Mouse (Mus musculus): ENCODE results near the gene Ceacam16. TPM values are rescaled to one million over a fixed set of nuclear protein-coding genes. Genes with fewer than 3 reads are reported as not detected.

The Ceacam16 gene
- total and polyA plus RNA-seq, 3 experiments = 0.12 to 0.18 TPM; not detected in 1

DNA sequence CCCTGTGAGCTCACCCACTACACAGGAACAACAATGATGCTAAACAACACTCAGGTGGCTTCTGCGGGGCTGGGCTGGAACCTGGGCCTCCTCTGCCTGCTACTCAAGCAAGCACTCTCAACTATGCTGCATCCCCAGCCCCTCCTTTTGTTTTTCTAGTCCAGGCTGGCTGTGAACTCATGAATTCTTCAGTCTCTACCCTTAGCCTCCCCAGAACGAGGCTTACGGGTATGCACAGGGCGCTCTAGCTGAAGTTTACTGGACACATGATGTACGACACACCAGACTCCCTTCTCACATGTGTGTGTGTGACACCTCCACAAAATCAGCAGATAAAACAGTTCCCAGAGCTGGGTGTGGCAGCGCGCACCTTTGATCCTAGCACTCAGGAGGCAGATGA is 42.2 kb downstream of the Ceacam16 start:
- DNase-seq (ENCODE audit: low read depth, low spot score) = no peak
- TF ChIP-seq TAL1 (IDR thresholded peaks at IDR 0.05; ENCODE audit: low read length) (no peak), EP300 (IDR thresholded peaks at IDR 0.05; ENCODE audit: low read depth in 1 of 2, low read length in 2 of 2) (no peak), ETS1 (IDR thresholded peaks at IDR 0.05; ENCODE audit: low read depth, low read length) (no peak), MAZ (IDR thresholded peaks at IDR 0.05; ENCODE audit: low read depth, low read length) (no peak), MEF2A (IDR thresholded peaks at IDR 0.05; ENCODE audit: extremely low read depth, insufficient replicate concordance, low read depth, low read length, poor library complexity, severe bottlenecking) (no peak), MAFK (IDR thresholded peaks at IDR 0.05; ENCODE audit: borderline replicate concordance, low read depth, low read length) (no peak), MYB (IDR thresholded peaks at IDR 0.05; ENCODE audit: low read depth, low read length) (no peak), ZNF384 (IDR thresholded peaks at IDR 0.05; ENCODE audit: low read depth, low read length) (no peak), RCOR1 (IDR thresholded peaks at IDR 0.05; ENCODE audit: low read depth, low read length) (no peak), CTCF (IDR thresholded peaks at IDR 0.05 in 2 of 3, conservative IDR thresholded peaks at IDR 0.05 in 1 of 3; ENCODE audit: control insufficient read depth in 1 of 3, insufficient read depth in 1 of 3, low read depth in 2 of 3, low read length in 3 of 3, poor library complexity in 1 of 3, severe bottlenecking in 1 of 3) (no peak), POLR2A (IDR thresholded peaks at IDR 0.05; ENCODE audit: control insufficient read depth in 1 of 2, insufficient read depth in 1 of 2, low read depth in 1 of 2, low read length in 2 of 2, poor library complexity in 1 of 2) (no peak), POLR2AphosphoS5 (IDR thresholded peaks at IDR 0.05; ENCODE audit: borderline replicate concordance, low read depth, low read length) (no peak), GATA1 (IDR thresholded peaks at IDR 0.05; ENCODE audit: low read depth, low read length) (no peak), NELFE (IDR thresholded peaks at IDR 0.05; ENCODE audit: low read depth, low read length) (no peak), TBP (IDR thresholded peaks at IDR 0.05; ENCODE audit: low read depth, low read length) (no peak), HCFC1 (IDR thresholded peaks at IDR 0.05; ENCODE audit: low read depth, low read length) (no peak)
- Histone ChIP-seq H3K9me3 (replicated peaks; ENCODE audit: insufficient read depth, low read length) (no peaks in the 10 kb centered on the region), H3K36me3 (ENCODE audit: control insufficient read depth in 1 of 2, insufficient read depth in 2 of 2, low read length in 2 of 2) (peaks cover 0 to 5% of the 10 kb centered on the region in 2 experiments; a peak in 2 of 4 replicates), H3K4me3 (ENCODE audit: control insufficient read depth in 1 of 2, insufficient read depth in 1 of 2, low read depth in 2 of 2, low read length in 2 of 2) (no peak overlapping the region), H3K9ac (ENCODE audit: control insufficient read depth, low read depth, low read length, poor library complexity, severe bottlenecking) (no peak overlapping the region), H3K27me3 (ENCODE audit: control insufficient read depth in 1 of 2, insufficient read depth in 2 of 2, low read length in 2 of 2) (no peaks in the 10 kb centered on the region), H3K79me2 (ENCODE audit: control insufficient read depth, insufficient read depth, low read length, poor library complexity) (no peaks in the 10 kb centered on the region; the same call in 1 of the 2 replicates), H3K27ac (ENCODE audit: control insufficient read depth, low read depth, low read length) (no peak overlapping the region), H3K4me1 (ENCODE audit: control insufficient read depth in 1 of 2, insufficient read depth in 2 of 2, low read length in 2 of 2) (peaks cover 11 to 26% of the 10 kb centered on the region in 2 experiments)

GRCm38 (mm10) chr7:19818440-19818839 is 42.7 kb downstream of the Ceacam16 start:
- no peak for DNase-seq (ENCODE audit: low read depth, low spot score)
- H3K4me1 ChIP-seq (ENCODE audit: control insufficient read depth in 1 of 2, insufficient read depth in 2 of 2, low read length in 2 of 2) = peaks cover 13 to 26% of the 10 kb centered on the region in 2 experiments
- H3K79me2 ChIP-seq (ENCODE audit: control insufficient read depth, insufficient read depth, low read length, poor library complexity) = no peaks in the 10 kb centered on the region; the same call in 1 of the 2 replicates
- H3K9me3 ChIP-seq (replicated peaks; ENCODE audit: insufficient read depth, low read length) = no peaks in the 10 kb centered on the region
- TF ChIP-seq NRF1 (IDR thresholded peaks at IDR 0.05; ENCODE audit: insufficient read depth, low read depth, low read length, poor library complexity, severe bottlenecking) (no peak), TCF12 (IDR thresholded peaks at IDR 0.05; ENCODE audit: low read depth, low read length) (no peak), EP300 (IDR thresholded peaks at IDR 0.05; ENCODE audit: low read depth in 1 of 2, low read length in 2 of 2) (no peak), CTCF (IDR thresholded peaks at IDR 0.05 in 2 of 3, conservative IDR thresholded peaks at IDR 0.05 in 1 of 3; ENCODE audit: control insufficient read depth in 1 of 3, insufficient read depth in 1 of 3, low read depth in 2 of 3, low read length in 3 of 3, poor library complexity in 1 of 3, severe bottlenecking in 1 of 3) (no peak), ZMIZ1 (IDR thresholded peaks at IDR 0.05; ENCODE audit: low read depth, low read length) (no peak), USF2 (IDR thresholded peaks at IDR 0.05; ENCODE audit: borderline replicate concordance in 1 of 2, insufficient read depth in 1 of 2, low read depth in 1 of 2, low read length in 2 of 2) (no peak), RCOR1 (IDR thresholded peaks at IDR 0.05; ENCODE audit: low read depth, low read length) (no peak), ZC3H11A (IDR thresholded peaks at IDR 0.05; ENCODE audit: low read depth, low read length) (no peak), TBP (IDR thresholded peaks at IDR 0.05; ENCODE audit: low read depth, low read length) (no peak), MAZ (IDR thresholded peaks at IDR 0.05; ENCODE audit: low read depth, low read length) (no peak), MAX (IDR thresholded peaks at IDR 0.05; ENCODE audit: low read length) (no peak), MYB (IDR thresholded peaks at IDR 0.05; ENCODE audit: low read depth, low read length) (no peak), GABPA (IDR thresholded peaks at IDR 0.05; ENCODE audit: low read depth, low read length) (no peak), GATA1 (IDR thresholded peaks at IDR 0.05; ENCODE audit: low read depth, low read length) (no peak)
- H3K9ac ChIP-seq (ENCODE audit: control insufficient read depth, low read depth, low read length, poor library complexity, severe bottlenecking) = no peak overlapping the region
- no peak overlapping the region for H3K4me3 ChIP-seq (ENCODE audit: control insufficient read depth in 1 of 2, insufficient read depth in 1 of 2, low read depth in 2 of 2, low read length in 2 of 2)
- no peak overlapping the region for H3K27ac ChIP-seq (ENCODE audit: control insufficient read depth, low read depth, low read length)
- H3K27me3 ChIP-seq (ENCODE audit: control insufficient read depth in 1 of 2, insufficient read depth in 2 of 2, low read length in 2 of 2) = no peaks in the 10 kb centered on the region
- H3K36me3 ChIP-seq (ENCODE audit: control insufficient read depth in 1 of 2, insufficient read depth in 2 of 2, low read length in 2 of 2) = peaks cover 0 to 7% of the 10 kb centered on the region in 2 experiments; a peak in 2 of 4 replicates
